Mouse (Mus musculus) frontal cortex, postnatal 36 days (tissue): ENCODE data around the gene Kbtbd6.
"Not testable (repeated sequence)": the region's sequence is repeated elsewhere in the genome, so short reads cannot be mapped to it uniquely, and the experiment has no call there.

ENCODE experiments used
- DNase-seq, 2 experiments: peaks; one replicate each; pipeline ENCODE4 v3.0.0; 2022; ENCODE audit warnings: low spot score in 2 of 2

Kbtbd6 gene

GRCm38 (mm10) chr14:79451681-79452590 lies at the start of gene Kbtbd6:
TSS of gene Kbtbd6 (plus strand) at chr14:79451835.
- peak; percentile 76 to 84 for DNase-seq

GRCm38 (mm10) chr14:79407641-79408040 lies 44.0 kb upstream of the Kbtbd6 start:
- DNase-seq, result no peak

- DNase-seq, result no peak
Observed at GRCm38 (mm10) chr14:79409278-79409830, 42.3 kb upstream of the Kbtbd6 start.

- DNase-seq, result no peak
Observed at GRCm38 (mm10) chr14:79410662-79411061, 41.0 kb upstream of the Kbtbd6 start.

GRCm38 (mm10) chr14:79413121-79413520 lies 38.5 kb upstream of the Kbtbd6 start:
- DNase-seq, result no peak

- no peak for DNase-seq
Observed at GRCm38 (mm10) chr14:79420083-79420685, 31.5 kb upstream of the Kbtbd6 start.

GRCm38 (mm10) chr14:79425979-79426729 lies 25.5 kb upstream of the Kbtbd6 start, which contains the start of gene Kbtbd7:
TSS of gene Kbtbd7 (plus strand) at chr14:79426511.
- peak; percentile 92 to 95 for DNase-seq

- not testable (repeated sequence) for DNase-seq
Observed at GRCm38 (mm10) chr14:79426730-79427365, 24.8 kb upstream of the Kbtbd6 start.

- DNase-seq, result no peak
Observed at GRCm38 (mm10) chr14:79434068-79434467, 17.6 kb upstream of the Kbtbd6 start.

GRCm38 (mm10) chr14:79440655-79441054 lies 11.0 kb upstream of the Kbtbd6 start:
- no peak for DNase-seq

- DNase-seq, result no peak
Observed at GRCm38 (mm10) chr14:79441441-79441840, 10.2 kb upstream of the Kbtbd6 start.

- DNase-seq, result no peak
Observed at GRCm38 (mm10) chr14:79444601-79445000, 7.0 kb upstream of the Kbtbd6 start.

GRCm38 (mm10) chr14:79445055-79445620 lies 6.5 kb upstream of the Kbtbd6 start:
- DNase-seq, result peak; percentile 18 to 34

- not testable (repeated sequence) for DNase-seq
Observed at GRCm38 (mm10) chr14:79452591-79452934, 928 bp downstream of the Kbtbd6 start.

- DNase-seq, result no peak
Observed at GRCm38 (mm10) chr14:79460401-79460800, 8.8 kb downstream of the Kbtbd6 start.

GRCm38 (mm10) chr14:79460988-79461387 lies 9.4 kb downstream of the Kbtbd6 start:
- DNase-seq, result no peak

GRCm38 (mm10) chr14:79465623-79466022 lies 14.0 kb downstream of the Kbtbd6 start:
- DNase-seq, result no peak

GRCm38 (mm10) chr14:79467621-79468020 lies 16.0 kb downstream of the Kbtbd6 start:
- DNase-seq, result peak; percentile 30 to 66

GRCm38 (mm10) chr14:79473384-79473783 lies 21.7 kb downstream of the Kbtbd6 start:
- no peak for DNase-seq

- peak; percentile 95 to 96 for DNase-seq
Observed at GRCm38 (mm10) chr14:79480624-79481338, 29.1 kb downstream of the Kbtbd6 start, which contains the start of gene Elf1. TSS of gene Elf1 (plus strand) at chr14:79481194.
